Mouse (Mus musculus) liver, embryonic 12.5 days (tissue): ENCODE measurements around the gene Anp32a. TPM values are rescaled to one million over a fixed set of nuclear protein-coding genes. Genes with fewer than 3 reads are reported as not detected.

Experiments
- ATAC-seq: fragments of 200-750 bp; cut with Nextera tagmentation; 2 replicates; pipeline ENCODE4 v1.8.0; 2017; ENCODE audit warnings: moderate number of reproducible peaks, mild to moderate bottlenecking, moderate library complexity
- H3K27ac ChIP-seq: fragments of 300-500 bp; sonication (generic); 2 replicates; pipeline ENCODE4 v1.5.1; 2016; ENCODE audit warnings: mild to moderate bottlenecking
- H3K27me3 ChIP-seq: fragments of 300-500 bp; sonication (generic); replicated peaks from 2 replicates; pipeline ENCODE4 v1.6.1; 2016; ENCODE audit warnings: mild to moderate bottlenecking, moderate library complexity
- H3K36me3 ChIP-seq: fragments of 300-500 bp; sonication (generic); 2 replicates; pipeline ENCODE4 v1.6.1; 2016; ENCODE audit warnings: mild to moderate bottlenecking, moderate library complexity
- H3K4me1 ChIP-seq: fragments of 300-500 bp; sonication (generic); 2 replicates; pipeline ENCODE4 v1.6.1; 2016
- H3K4me2 ChIP-seq: fragments of 300-500 bp; sonication (generic); 2 replicates; pipeline ENCODE4 v1.6.1; 2016; ENCODE audit warnings: mild to moderate bottlenecking, moderate library complexity
- H3K4me3 ChIP-seq: fragments of 300-500 bp; sonication (generic); 2 replicates; pipeline ENCODE4 v1.5.1; 2016; ENCODE audit warnings: mild to moderate bottlenecking, moderate library complexity
- H3K9ac ChIP-seq: fragments of 300-500 bp; sonication (generic); 2 replicates; pipeline ENCODE4 v1.6.1; 2016; ENCODE audit warnings: mild to moderate bottlenecking, moderate library complexity
- H3K9me3 ChIP-seq: fragments of 300-500 bp; sonication (generic); replicated peaks from 2 replicates; pipeline ENCODE4 v1.6.1; 2016; ENCODE audit warnings: mild to moderate bottlenecking, moderate library complexity
- WGBS: fragments of 180-500 bp; shearing (Covaris S2); methylation state at CpG from one replicate; pipeline ENCODE4 v1.1.7; 2016; ENCODE audit not compliant: insufficient replicate concordance; 5-methylcytosine and 5-hydroxymethylcytosine counted together
- polyA plus RNA-seq: library from polyadenylated mRNA; unstranded; fragments of >200 nt; fragmentation: Nextera tagmentation; extraction: Ambion mirVana; gene quantifications from 2 replicates; pipeline ENCODE4 v1.2.1, GENCODE M21; 2016

Gene Anp32a
- polyA plus RNA-seq, 1 experiment from 2014 or later = 122 TPM

GRCm38 (mm10) chr9:62389735-62390134 is 48.6 kb downstream of the Anp32a start:
- ATAC-seq = no peak
- 53% methylated on average over 9 of the region's 9 CpGs for WGBS

GRCm38 (mm10) chr9:62393531-62393930 is 52.4 kb downstream of the Anp32a start:
- 28% methylated on average over 2 of the region's 2 CpGs for WGBS
- H3K9ac ChIP-seq = no peak overlapping the region
- no peaks in the 10 kb centered on the region for H3K27me3 ChIP-seq
- ATAC-seq = no peak
- H3K36me3 ChIP-seq = no peaks in the 10 kb centered on the region
- H3K27ac ChIP-seq = no peak overlapping the region
- no peaks in the 10 kb centered on the region for H3K9me3 ChIP-seq
- no peak overlapping the region for H3K4me2 ChIP-seq
- H3K4me1 ChIP-seq = no peaks in the 10 kb centered on the region
- no peak overlapping the region for H3K4me3 ChIP-seq

More at GRCm38 (mm10) chr9:62389735-62390134, 48.6 kb downstream of the Anp32a start:
- Histone ChIP-seq H3K9ac (no peak overlapping the region), H3K4me2 (no peak overlapping the region), H3K27ac (no peak overlapping the region), H3K4me1 (peaks cover 14% of the 10 kb centered on the region), H3K27me3 (no peaks in the 10 kb centered on the region), H3K9me3 (no peaks in the 10 kb centered on the region), H3K36me3 (no peaks in the 10 kb centered on the region), H3K4me3 (no peak overlapping the region)

GRCm38 (mm10) chr9:62394163-62394562 is 53.1 kb downstream of the Anp32a start:
- H3K4me1 ChIP-seq = no peaks in the 10 kb centered on the region
- no peak overlapping the region for H3K4me3 ChIP-seq
- 69% methylated on average over 2 of the region's 2 CpGs for WGBS

GRCm38 (mm10) chr9:62400531-62401170 is 59.6 kb downstream of the Anp32a start:
- Histone ChIP-seq H3K36me3 (no peaks in the 10 kb centered on the region), H3K4me1 (peaks cover 23% of the 10 kb centered on the region), H3K4me2 (no peak overlapping the region), H3K27ac (no peak overlapping the region), H3K27me3 (no peaks in the 10 kb centered on the region), H3K9ac (no peak overlapping the region), H3K4me3 (no peak overlapping the region), H3K9me3 (no peaks in the 10 kb centered on the region)
- ATAC-seq = 0 out of 2 replicates have a peak, but pooled peaks have one; percentile 5
- 39% methylated on average over 11 of the region's 11 CpGs for WGBS

More at GRCm38 (mm10) chr9:62394163-62394562, 53.1 kb downstream of the Anp32a start:
- ATAC-seq = no peak
- no peak overlapping the region for H3K4me2 ChIP-seq
- no peaks in the 10 kb centered on the region for H3K27me3 ChIP-seq
- H3K9ac ChIP-seq = no peak overlapping the region
- no peak overlapping the region for H3K27ac ChIP-seq
- no peaks in the 10 kb centered on the region for H3K36me3 ChIP-seq
- no peaks in the 10 kb centered on the region for H3K9me3 ChIP-seq

- Histone ChIP-seq H3K4me1 (peaks cover 31% of the 10 kb centered on the region), H3K9ac (no peak overlapping the region), H3K27ac (no peak overlapping the region), H3K27me3 (no peaks in the 10 kb centered on the region), H3K36me3 (no peaks in the 10 kb centered on the region), H3K4me2 (no peak overlapping the region), H3K4me3 (no peak overlapping the region), H3K9me3 (no peaks in the 10 kb centered on the region)
- 54% methylated on average over 1 of the region's 1 CpGs for WGBS
- no peak for ATAC-seq
These were observed 60.5 kb downstream of the Anp32a start for GRCm38 (mm10) chr9:62401589-62401988.

- H3K36me3 ChIP-seq = no peaks in the 10 kb centered on the region
- ATAC-seq = peak; percentile 62; the same call in 1 of the 2 replicates
- H3K4me3 ChIP-seq = no peak overlapping the region
- H3K27ac ChIP-seq = peak overlapping the region; percentile 42
- WGBS = 42% methylated on average over 7 of the region's 7 CpGs
- H3K27me3 ChIP-seq = no peaks in the 10 kb centered on the region
- peaks cover 36% of the 10 kb centered on the region for H3K4me1 ChIP-seq
- no peak overlapping the region for H3K9ac ChIP-seq
- H3K4me2 ChIP-seq = no peak overlapping the region
- H3K9me3 ChIP-seq = 0 out of 2 replicates have a peak, but pooled peaks cover 8% of the 10 kb centered on the region
These were observed 65.4 kb downstream of the Anp32a start for GRCm38 (mm10) chr9:62406423-62407013.

- H3K27me3 ChIP-seq = no peaks in the 10 kb centered on the region
- no peaks in the 10 kb centered on the region for H3K36me3 ChIP-seq
- H3K9ac ChIP-seq = no peak overlapping the region
- H3K4me2 ChIP-seq = no peak overlapping the region
- peaks cover 35% of the 10 kb centered on the region for H3K4me1 ChIP-seq
- ATAC-seq = peak; percentile 58
- WGBS = 37% methylated on average over 5 of the region's 5 CpGs
- H3K9me3 ChIP-seq = 0 out of 2 replicates have a peak, but pooled peaks cover 8% of the 10 kb centered on the region
- H3K27ac ChIP-seq = peak overlapping the region; percentile 68
- no peak overlapping the region for H3K4me3 ChIP-seq
These were observed 66.5 kb downstream of the Anp32a start for GRCm38 (mm10) chr9:62407357-62408146.

GRCm38 (mm10) chr9:62418742-62419141 is 77.6 kb downstream of the Anp32a start:
- Histone ChIP-seq H3K9me3 (peaks cover 5% of the 10 kb centered on the region; the same call in 1 of the 2 replicates), H3K27ac (no peak overlapping the region), H3K36me3 (no peaks in the 10 kb centered on the region), H3K4me2 (no peak overlapping the region), H3K9ac (no peak overlapping the region), H3K27me3 (no peaks in the 10 kb centered on the region), H3K4me3 (no peak overlapping the region), H3K4me1 (peaks cover 42% of the 10 kb centered on the region)
- ATAC-seq = no peak
- 52% methylated on average over 5 of the region's 5 CpGs for WGBS

- Histone ChIP-seq H3K9me3 (peaks cover 5% of the 10 kb centered on the region; the same call in 1 of the 2 replicates), H3K4me2 (peak overlapping the region; percentile 71), H3K4me3 (peak overlapping the region; percentile 43), H3K27me3 (no peaks in the 10 kb centered on the region), H3K27ac (peak overlapping the region; percentile 70), H3K9ac (peak overlapping the region; percentile 45), H3K4me1 (peaks cover 38% of the 10 kb centered on the region), H3K36me3 (no peaks in the 10 kb centered on the region)
- WGBS = 51% methylated on average over 10 of the region's 10 CpGs
- no peak; the same call in 1 of the 2 replicates for ATAC-seq
These were observed 79.3 kb downstream of the Anp32a start for GRCm38 (mm10) chr9:62420261-62420917.

GRCm38 (mm10) chr9:62421027-62421426 is 79.9 kb downstream of the Anp32a start:
- H3K4me1 ChIP-seq = peaks cover 39% of the 10 kb centered on the region
- H3K27me3 ChIP-seq = no peaks in the 10 kb centered on the region
- peak; percentile 93 for ATAC-seq
- H3K4me3 ChIP-seq = peak overlapping the region; percentile 43
- peak overlapping the region; percentile 70 for H3K27ac ChIP-seq
- peak overlapping the region; percentile 71 for H3K4me2 ChIP-seq
- H3K36me3 ChIP-seq = no peaks in the 10 kb centered on the region
- 2% methylated on average over 13 of the region's 13 CpGs for WGBS
- H3K9ac ChIP-seq = peak overlapping the region; percentile 45
- H3K9me3 ChIP-seq = peaks cover 5% of the 10 kb centered on the region; the same call in 1 of the 2 replicates

- no peak for ATAC-seq
- no peaks in the 10 kb centered on the region for H3K27me3 ChIP-seq
These were observed 80.8 kb downstream of the Anp32a start for GRCm38 (mm10) chr9:62421911-62422310.

More at GRCm38 (mm10) chr9:62421911-62422310, 80.8 kb downstream of the Anp32a start:
- no peak overlapping the region for H3K9ac ChIP-seq
- no peaks in the 10 kb centered on the region for H3K36me3 ChIP-seq
- H3K27ac ChIP-seq = no peak overlapping the region
- H3K4me3 ChIP-seq = no peak overlapping the region
- H3K4me1 ChIP-seq = peaks cover 42% of the 10 kb centered on the region
- H3K9me3 ChIP-seq = peaks cover 5% of the 10 kb centered on the region; the same call in 1 of the 2 replicates
- H3K4me2 ChIP-seq = no peak overlapping the region
- 84% methylated on average over 6 of the region's 6 CpGs for WGBS
